Mouse (Mus musculus): ENCODE measurements around the gene Mllt3.

GRCm38 (mm10) chr4:87728581-87728980, 304.6 kb downstream of the Mllt3 start:
- TF ChIP-seq CTCF (conservative IDR thresholded peaks at IDR 0.05; ENCODE audit: low read length) (no peak), NANOG (IDR thresholded peaks at IDR 0.05; ENCODE audit: borderline replicate concordance, low read length) (no peak)
